Mouse (Mus musculus) kidney, postnatal 10 days (tissue): Measurements from ENCODE around the gene Epb41.

Experiments used
- DNase-seq: peaks from one replicate; pipeline ENCODE4 v3.0.0; 2021; ENCODE audit warnings: mixed read lengths

Epb41 gene

GRCm38 (mm10) chr4:131998641-131999040 lies 76.5 kb downstream of the Epb41 start:
- no peak for DNase-seq

GRCm38 (mm10) chr4:131997476-131997875 lies 77.6 kb downstream of the Epb41 start:
- DNase-seq, result no peak

GRCm38 (mm10) chr4:131996985-131997384 lies 78.1 kb downstream of the Epb41 start:
- no peak for DNase-seq

GRCm38 (mm10) chr4:131993792-131994191 lies 81.3 kb downstream of the Epb41 start:
- DNase-seq, result no peak

GRCm38 (mm10) chr4:131982881-131983538 lies 92.1 kb downstream of the Epb41 start:
- no peak for DNase-seq

- DNase-seq, result no peak
Measured at GRCm38 (mm10) chr4:131981755-131982154, 93.4 kb downstream of the Epb41 start.

- peak; percentile 89 for DNase-seq
Measured at GRCm38 (mm10) chr4:131977201-131977600, 97.9 kb downstream of the Epb41 start.

- DNase-seq, result no peak
Measured at GRCm38 (mm10) chr4:131970244-131970853, 104.8 kb downstream of the Epb41 start.

- peak; percentile 55 for DNase-seq
Measured at GRCm38 (mm10) chr4:131968873-131969272, 106.2 kb downstream of the Epb41 start.

GRCm38 (mm10) chr4:131957161-131957560 lies 118.0 kb downstream of the Epb41 start:
- DNase-seq, result no peak

GRCm38 (mm10) chr4:131950657-131951056 lies 124.5 kb downstream of the Epb41 start:
- no peak for DNase-seq

- DNase-seq, result no peak
Measured at GRCm38 (mm10) chr4:131949903-131950302, 125.2 kb downstream of the Epb41 start.

- DNase-seq, result no peak
Measured at GRCm38 (mm10) chr4:131947848-131948247, 127.3 kb downstream of the Epb41 start.

GRCm38 (mm10) chr4:131940846-131941245 lies 134.3 kb downstream of the Epb41 start:
- DNase-seq, result no peak

- DNase-seq, result no peak
Measured at GRCm38 (mm10) chr4:131939459-131939858, 135.7 kb downstream of the Epb41 start.

GRCm38 (mm10) chr4:131929146-131929545 lies 146.0 kb downstream of the Epb41 start:
- DNase-seq, result no peak

- DNase-seq, result peak; percentile 87
Measured at GRCm38 (mm10) chr4:131924096-131924810, 150.9 kb downstream of the Epb41 start.

GRCm38 (mm10) chr4:131922404-131922803 lies 152.7 kb downstream of the Epb41 start:
- no peak for DNase-seq

GRCm38 (mm10) chr4:131921461-131922346 lies 153.4 kb downstream of the Epb41 start, which contains the start of gene Tmem200b:
Gene Tmem200b (plus strand): TSS chr4:131921771.
- peak; percentile 69 for DNase-seq

GRCm38 (mm10) chr4:131920595-131921351 lies 154.3 kb downstream of the Epb41 start:
- DNase-seq, result peak; percentile 88

- peak; percentile 86 for DNase-seq
Measured at GRCm38 (mm10) chr4:131920141-131920594, 155.0 kb downstream of the Epb41 start.
